Mouse (Mus musculus) gonadal fat pad, adult 2 months (tissue): Measurements from ENCODE around the gene Nucb2. TPM values are rescaled to one million over a fixed set of nuclear protein-coding genes. Genes with fewer than 3 reads are reported as not detected.

Source experiments
- DNase-seq: peaks from one replicate; pipeline ENCODE4 v3.0.0-alpha.2; 2012; ENCODE audit warnings: low read depth
- polyA plus RNA-seq: library from polyadenylated mRNA; depleted of rRNA; stranded (reverse); fragments of >200 nt; gene quantifications from 2 replicates; pipeline ENCODE4 v1.2.3, GENCODE M21; 2012; rRNA removed

Nucb2 gene
- polyA plus RNA-seq, 1 experiment = 32.9 TPM

GRCm38 (mm10) chr7:116524577-116524976, 20.4 kb downstream of the Nucb2 start:
- no peak for DNase-seq

- no peak for DNase-seq
Measured at GRCm38 (mm10) chr7:116529793-116530192, 25.6 kb downstream of the Nucb2 start.

DNA sequence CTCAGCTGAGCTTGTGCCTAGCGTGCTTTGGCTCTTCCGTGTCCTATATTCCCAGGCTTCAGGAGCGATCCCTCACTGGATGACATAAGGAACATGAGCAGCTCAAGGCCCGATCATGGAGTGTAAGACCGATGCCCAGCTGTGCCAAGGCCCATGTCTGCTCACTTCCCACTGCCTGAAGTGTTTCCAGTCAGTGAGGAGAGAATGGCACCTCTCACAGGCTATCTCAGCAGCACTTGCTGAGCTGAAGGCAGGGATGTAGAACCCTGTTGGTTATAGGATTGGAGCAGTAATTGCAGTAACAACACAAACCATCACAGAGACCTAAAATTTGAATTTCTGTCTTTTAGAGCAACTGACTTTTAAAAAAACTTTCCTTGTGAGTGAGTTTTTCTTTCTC, 26.3 kb downstream of the Nucb2 start:
- DNase-seq = no peak

DNA sequence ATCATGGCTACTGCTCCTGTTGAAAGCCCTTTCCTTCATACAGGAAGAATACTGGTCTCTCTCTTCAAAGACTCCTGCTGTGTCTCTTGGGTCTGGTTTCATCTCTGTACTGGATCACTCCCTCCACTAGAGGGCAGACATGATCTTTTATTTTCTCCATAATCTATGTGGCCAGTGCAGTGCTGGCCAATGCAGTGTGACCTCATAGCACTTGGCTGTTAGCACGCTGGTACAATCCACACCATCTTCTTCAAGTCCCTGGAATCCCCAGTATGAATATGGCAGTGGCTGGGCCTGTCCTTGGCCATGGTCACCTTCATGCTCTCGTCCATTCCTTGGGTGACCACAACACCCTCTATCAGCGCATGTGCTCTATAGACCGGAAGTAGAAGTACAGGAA, 27.1 kb downstream of the Nucb2 start:
- no peak for DNase-seq

DNA sequence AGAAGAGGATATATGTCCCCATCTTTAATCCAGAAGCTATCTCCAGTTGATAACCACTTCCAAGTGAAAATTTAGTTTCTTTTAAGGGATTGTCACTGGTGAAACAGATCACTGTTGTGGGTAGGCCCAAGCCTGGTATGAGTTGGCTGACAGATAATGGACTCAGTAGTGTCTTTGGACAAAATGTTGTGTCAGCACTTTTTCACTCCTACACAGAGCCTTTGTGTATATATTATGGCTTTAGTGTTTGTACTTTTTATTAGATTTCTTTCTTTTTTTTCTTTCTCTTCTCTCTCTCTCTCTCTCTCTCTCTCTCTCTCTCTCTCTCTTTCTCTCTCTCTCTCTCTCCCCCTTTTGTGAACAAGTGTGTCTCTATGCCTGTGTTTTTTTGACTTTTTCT, 52.7 kb downstream of the Nucb2 start:
- no peak for DNase-seq

GRCm38 (mm10) chr7:116574551-116574950, 70.4 kb downstream of the Nucb2 start:
- no peak for DNase-seq

Other genes starting within 250 kb of the Nucb2 start
- gene Plekha7, start 196.0 kb upstream of the Nucb2 start, polyA plus RNA-seq = 11.2 and 11.3 TPM in 2 replicates
- gene Rps13, start 170.2 kb upstream of the Nucb2 start, polyA plus RNA-seq = 83.9 and 99.3 TPM in 2 replicates
- gene Pik3c2a, start 60.9 kb upstream of the Nucb2 start, polyA plus RNA-seq = 8.7 and 9.1 TPM in 2 replicates